Mouse (Mus musculus) lung, postnatal 0 days (tissue): ENCODE results near the gene Nlrc3. TPM values are rescaled to one million over a fixed set of nuclear protein-coding genes. Genes with fewer than 3 reads are reported as not detected.

Source experiments
- ATAC-seq: fragments of 200-750 bp; cut with Nextera tagmentation; 2 replicates; pipeline ENCODE4 v1.8.0; 2017; ENCODE audit warnings: moderate library complexity
- DNase-seq: peaks from one replicate; pipeline ENCODE4 v3.0.0-alpha.2; 2016; ENCODE audit warnings: low spot score
- H3K27ac ChIP-seq: fragments of 300-500 bp; sonication (generic); 2 replicates; pipeline ENCODE4 v1.5.1; 2014; ENCODE audit warnings: antibody characterized with exemption, mild to moderate bottlenecking, low read length, mixed read lengths
- H3K27me3 ChIP-seq: fragments of 300-500 bp; sonication (generic); replicated peaks from 2 replicates; pipeline ENCODE4 v1.6.1; 2014; ENCODE audit warnings: low read length, mixed read lengths; ENCODE audit not compliant: insufficient read depth
- H3K36me3 ChIP-seq: fragments of 300-500 bp; sonication (generic); 2 replicates; pipeline ENCODE4 v1.6.1; 2014; ENCODE audit warnings: low read length, mixed read lengths; ENCODE audit not compliant: insufficient read depth
- H3K4me1 ChIP-seq: fragments of 300-500 bp; sonication (generic); 2 replicates; pipeline ENCODE4 v1.6.1; 2014; ENCODE audit warnings: antibody characterized with exemption, low read depth, low read length, mixed read lengths; ENCODE audit not compliant: insufficient read depth
- H3K4me2 ChIP-seq: fragments of 300-500 bp; sonication (generic); replicated peaks from 2 replicates; pipeline ENCODE4 v1.6.1; 2014; ENCODE audit warnings: low read depth, mild to moderate bottlenecking, low read length, moderate library complexity, mixed read lengths
- H3K4me3 ChIP-seq: fragments of 300-500 bp; sonication (generic); 2 replicates; pipeline ENCODE4 v1.5.1; 2014; ENCODE audit warnings: low read depth, low read length
- H3K9ac ChIP-seq: fragments of 300-500 bp; sonication (generic); replicated peaks from 2 replicates; pipeline ENCODE4 v1.6.1; 2014; ENCODE audit warnings: low read depth, mild to moderate bottlenecking
- H3K9me3 ChIP-seq: fragments of 300-500 bp; sonication (generic); 2 replicates; pipeline ENCODE4 v1.6.1; 2016; ENCODE audit warnings: low read length, mixed read lengths
- CTCF ChIP-seq: IDR thresholded peaks from 2 replicates; pipeline ENCODE4 v1.5.1; 2016; ENCODE audit warnings: antibody characterized with exemption, mild to moderate bottlenecking
- EP300 ChIP-seq: IDR thresholded peaks from 2 replicates; pipeline ENCODE4 v1.6.1; 2016; ENCODE audit warnings: antibody characterized with exemption, mild to moderate bottlenecking, control low read depth
- WGBS: fragments of 180-500 bp; shearing (Covaris S2); extraction: QIAGEN DNeasy Blood & Tissue Kit; methylation state at CpG from one replicate; pipeline ENCODE4 v1.1.7; 2014; 5-methylcytosine and 5-hydroxymethylcytosine counted together
- polyA plus RNA-seq: library from polyadenylated mRNA; unstranded; fragments of >200 nt; fragmentation: Nextera tagmentation; extraction: Ambion mirVana; gene quantifications from 2 replicates; pipeline ENCODE4 v1.2.1, GENCODE M21; 2015

Gene Nlrc3
- polyA plus RNA-seq, 1 experiment from 2014 or later: 0.88 TPM

DNA sequence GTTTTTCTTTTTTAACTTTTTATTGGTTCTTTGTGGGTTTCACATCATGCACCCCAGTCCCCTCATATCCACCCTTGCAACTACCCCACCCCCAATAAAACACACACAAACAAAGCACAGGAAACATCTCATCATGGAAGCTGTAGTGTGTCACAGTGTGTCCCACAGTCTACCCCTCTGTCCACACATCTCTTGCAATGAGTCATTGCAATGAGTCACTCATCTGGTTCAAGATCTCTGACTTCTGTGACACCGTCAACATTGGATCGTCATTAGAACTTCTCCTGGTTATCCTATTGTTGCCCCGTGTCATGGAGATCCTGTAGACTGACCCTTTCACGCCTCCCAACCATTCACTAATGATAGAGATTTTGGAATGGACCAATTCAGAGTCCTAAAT, 41.7 kb downstream of the Nlrc3 start:
- ATAC-seq (no peak; the same call in 1 of the 2 replicates), DNase-seq (no peak)
- H3K9me3 ChIP-seq: no peaks in the 10 kb centered on the region
- peaks cover 19% of the 10 kb centered on the region; the same call in 1 of the 2 replicates for H3K36me3 ChIP-seq
- H3K9ac ChIP-seq: no peak overlapping the region
- no peaks in the 10 kb centered on the region for H3K4me1 ChIP-seq
- H3K27me3 ChIP-seq: no peaks in the 10 kb centered on the region
- H3K4me3 ChIP-seq: no peak overlapping the region
- 73% methylated on average over 4 of the region's 4 CpGs for WGBS
- no peak overlapping the region for H3K4me2 ChIP-seq
- TF ChIP-seq CTCF (no peak), EP300 (no peak)
- no peak overlapping the region for H3K27ac ChIP-seq

DNA sequence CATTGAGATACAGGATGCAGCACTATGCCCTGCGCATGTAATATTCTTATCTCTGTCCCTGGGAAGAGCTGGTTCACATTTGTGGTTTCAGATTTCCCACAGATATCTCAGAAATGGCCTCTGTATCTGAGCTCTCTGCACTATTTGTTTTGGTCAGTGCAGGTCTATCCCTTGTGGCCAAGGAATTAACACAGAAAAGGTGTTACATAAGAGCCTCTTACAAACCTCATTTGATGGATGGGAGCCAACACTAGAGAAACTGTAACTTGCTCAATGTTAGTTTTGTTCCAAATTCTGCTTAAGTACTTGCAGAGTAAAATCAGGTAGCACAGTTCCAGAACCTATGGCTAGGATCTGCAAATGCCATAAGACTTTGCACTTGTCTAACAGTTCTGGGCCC, 42.3 kb downstream of the Nlrc3 start:
- Histone ChIP-seq H3K27me3 (no peaks in the 10 kb centered on the region), H3K36me3 (peaks cover 19% of the 10 kb centered on the region; the same call in 1 of the 2 replicates), H3K4me3 (no peak overlapping the region), H3K9me3 (no peaks in the 10 kb centered on the region), H3K27ac (no peak overlapping the region), H3K9ac (no peak overlapping the region), H3K4me1 (no peaks in the 10 kb centered on the region), H3K4me2 (no peak overlapping the region)
- peak; percentile 83 for DNase-seq
- 65% methylated on average over 1 of the region's 1 CpGs for WGBS
- peak; percentile 80 for ATAC-seq
- no peak for TF ChIP-seq EP300

DNA sequence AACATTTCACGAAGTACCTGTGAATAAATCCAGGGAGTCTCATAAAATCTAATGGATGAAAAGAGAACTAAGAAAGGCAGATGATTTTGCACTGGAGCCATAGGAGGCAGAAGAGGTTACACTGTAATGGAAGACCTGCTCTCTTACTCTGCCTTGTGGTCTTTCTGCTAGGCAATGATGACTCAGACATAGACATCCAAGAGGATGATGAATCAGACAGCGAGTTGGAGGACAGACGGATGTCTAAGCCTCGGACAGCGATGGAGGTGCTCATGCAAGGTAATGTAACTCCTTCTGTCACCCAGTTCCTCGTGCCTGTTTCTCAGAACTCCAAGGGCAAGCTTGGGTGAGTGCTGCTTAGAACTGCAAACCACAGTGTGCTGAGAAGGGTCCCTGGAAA, 42.9 kb downstream of the Nlrc3 start:
- TF ChIP-seq EP300: no peak
- TF ChIP-seq CTCF: no peak
- Histone ChIP-seq H3K36me3 (peaks cover 19% of the 10 kb centered on the region; the same call in 1 of the 2 replicates), H3K4me3 (no peak overlapping the region), H3K27me3 (no peaks in the 10 kb centered on the region), H3K27ac (no peak overlapping the region), H3K9me3 (no peaks in the 10 kb centered on the region), H3K4me2 (no peak overlapping the region), H3K9ac (no peak overlapping the region), H3K4me1 (no peaks in the 10 kb centered on the region)
- no peak for DNase-seq
- WGBS: 86% methylated on average over 6 of the region's 6 CpGs
- no peak for ATAC-seq

DNA sequence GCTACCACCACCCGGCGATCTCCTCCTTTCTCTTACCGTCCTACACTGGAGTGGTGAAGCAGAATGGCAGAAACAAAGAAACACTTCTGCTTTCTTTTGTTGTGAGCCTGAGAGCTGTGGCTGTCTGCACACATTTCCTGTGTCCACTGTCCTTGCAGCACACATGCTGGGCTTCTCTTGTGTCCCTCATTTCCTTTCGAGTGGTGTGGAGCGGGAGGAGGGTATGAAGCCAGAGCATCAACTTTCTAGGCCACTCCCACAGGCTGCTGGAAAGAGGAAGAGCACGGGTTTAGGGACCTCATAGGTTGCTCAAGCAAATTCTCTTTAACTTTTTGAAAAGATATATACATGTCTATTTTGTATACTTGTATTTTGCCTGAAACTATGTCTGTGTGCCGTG, 47.3 kb downstream of the Nlrc3 start:
- no peaks in the 10 kb centered on the region for H3K4me1 ChIP-seq
- H3K27ac ChIP-seq: no peak overlapping the region
- H3K4me3 ChIP-seq: no peak overlapping the region
- no peaks in the 10 kb centered on the region for H3K9me3 ChIP-seq
- no peak overlapping the region for H3K4me2 ChIP-seq
- H3K9ac ChIP-seq: no peak overlapping the region
- DNase-seq (peak; percentile 43), ATAC-seq (peak; percentile 65)
- no peaks in the 10 kb centered on the region for H3K27me3 ChIP-seq
- H3K36me3 ChIP-seq: 0 out of 2 replicates have a peak, but pooled peaks cover 3% of the 10 kb centered on the region
- WGBS: 70% methylated on average over 7 of the region's 7 CpGs
- TF ChIP-seq CTCF: no peak

DNA sequence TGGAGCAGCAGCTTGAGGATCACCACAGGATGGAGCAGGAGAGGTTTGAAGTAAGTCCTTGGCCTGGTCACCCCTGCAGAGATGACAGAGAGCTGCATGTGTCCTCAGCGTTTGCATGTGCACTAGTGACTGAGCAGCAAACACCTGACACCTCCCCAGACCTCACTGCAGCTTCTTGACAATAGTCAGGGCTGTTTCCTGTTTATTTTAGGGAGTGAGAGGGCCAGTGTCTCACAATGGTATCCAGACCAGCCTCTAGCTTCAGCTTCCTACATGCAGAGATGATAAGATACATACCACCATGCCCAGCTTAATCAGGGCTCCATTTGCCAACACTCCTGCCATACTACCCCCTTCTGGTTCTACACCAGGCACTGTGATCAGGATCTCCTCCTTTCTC, 47.9 kb downstream of the Nlrc3 start:
- H3K27ac ChIP-seq: no peak overlapping the region
- H3K4me2 ChIP-seq: no peak overlapping the region
- no peak overlapping the region for H3K4me3 ChIP-seq
- H3K9me3 ChIP-seq: no peaks in the 10 kb centered on the region
- TF ChIP-seq EP300 (no peak), CTCF (no peak)
- 44% methylated on average over 1 of the region's 1 CpGs for WGBS
- H3K9ac ChIP-seq: no peak overlapping the region
- DNase-seq (peak; percentile 7), ATAC-seq (peak; percentile 52)
- H3K4me1 ChIP-seq: no peaks in the 10 kb centered on the region
- H3K36me3 ChIP-seq: 0 out of 2 replicates have a peak, but pooled peaks cover 3% of the 10 kb centered on the region
- no peaks in the 10 kb centered on the region for H3K27me3 ChIP-seq

DNA sequence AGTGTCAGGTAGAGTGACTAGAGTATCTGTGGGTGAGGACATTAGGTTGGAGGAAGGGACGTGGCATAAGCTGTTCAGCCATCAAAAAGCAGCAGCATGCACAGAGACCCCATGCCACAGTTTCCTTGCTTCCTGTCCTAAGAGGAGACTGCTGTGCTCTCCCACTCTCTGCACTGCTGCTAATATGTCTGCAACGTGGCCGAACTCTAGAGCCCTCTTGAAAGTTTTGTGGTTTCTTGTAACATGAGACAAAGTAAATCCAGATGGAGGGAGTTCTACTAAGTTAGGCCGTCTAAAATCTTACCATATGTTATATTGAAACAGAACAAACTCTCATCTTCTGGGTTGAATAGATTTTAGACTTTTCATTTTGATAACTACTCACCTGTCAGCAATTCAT, 52.5 kb downstream of the Nlrc3 start:
- Histone ChIP-seq H3K4me2 (no peak overlapping the region), H3K9ac (no peak overlapping the region), H3K4me3 (no peak overlapping the region), H3K36me3 (peaks cover 3% of the 10 kb centered on the region; the same call in 1 of the 2 replicates), H3K27me3 (no peaks in the 10 kb centered on the region), H3K27ac (no peak overlapping the region), H3K9me3 (no peaks in the 10 kb centered on the region), H3K4me1 (no peaks in the 10 kb centered on the region)
- peak; percentile 52 for DNase-seq
- 65% methylated on average over 4 of the region's 4 CpGs for WGBS
- peak; percentile 57 for ATAC-seq
- TF ChIP-seq CTCF (no peak), EP300 (no peak)

DNA sequence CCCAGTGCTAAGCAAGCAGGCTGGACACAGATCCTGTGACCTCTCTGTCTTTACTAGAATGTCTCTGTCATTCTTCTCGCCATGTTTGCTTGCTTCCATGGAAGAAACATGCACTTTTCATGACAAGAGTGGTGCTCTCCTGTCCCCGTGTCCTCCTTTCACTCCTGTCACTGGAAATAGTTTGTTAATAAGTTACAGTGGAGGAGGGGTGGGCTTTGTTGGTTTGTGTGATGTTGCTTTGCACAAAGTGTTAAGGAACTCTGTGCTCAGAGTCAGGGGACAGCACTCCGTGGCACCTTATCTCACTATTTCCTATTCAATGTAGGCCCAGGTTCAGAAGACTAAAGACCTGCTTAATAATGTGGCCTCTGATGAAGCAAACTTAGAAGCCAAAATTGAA, 52.9 kb downstream of the Nlrc3 start:
- Histone ChIP-seq H3K27me3 (no peaks in the 10 kb centered on the region), H3K4me2 (no peak overlapping the region), H3K9ac (no peak overlapping the region), H3K4me1 (no peaks in the 10 kb centered on the region), H3K36me3 (peaks cover 3% of the 10 kb centered on the region; the same call in 1 of the 2 replicates), H3K27ac (no peak overlapping the region), H3K4me3 (no peak overlapping the region), H3K9me3 (no peaks in the 10 kb centered on the region)
- WGBS: 59% methylated on average over 3 of the region's 3 CpGs
- no peak for TF ChIP-seq EP300
- no peak for TF ChIP-seq CTCF
- DNase-seq (no peak), ATAC-seq (no peak)
